Mouse (Mus musculus) T-helper 17 cell (primary cell): ENCODE measurements around the gene Vps13d.

Experiments used
- in situ Hi-C, 2 experiments: fragments of 300-600 bp; cut with MboI, MseI; formaldehyde crosslinking; loops; 1 replicate in 1 of 2; 2 replicates in 1 of 2; pipeline ENCODE4 v1.15.1; 2025; ENCODE audit warnings: high pct_unique_total_duplicates in 2 of 2

Vps13d gene

GRCm38 (mm10) chr4:144950883-144951282, 243.9 kb downstream of the Vps13d start:
- in situ Hi-C loops: no loop called here

- in situ Hi-C loops: no loop called here
These were observed 244.5 kb downstream of the Vps13d start for GRCm38 (mm10) chr4:144950327-144950711.

GRCm38 (mm10) chr4:144949441-144950326, 245.1 kb downstream of the Vps13d start:
- in situ Hi-C loops: no loop called here

GRCm38 (mm10) chr4:144947738-144948390, 246.9 kb downstream of the Vps13d start:
- in situ Hi-C loops: no loop called here

- in situ Hi-C loops: no loop called here
These were observed 251.5 kb downstream of the Vps13d start for GRCm38 (mm10) chr4:144943273-144943672.

- in situ Hi-C loops: no loop called here
These were observed 252.4 kb downstream of the Vps13d start for GRCm38 (mm10) chr4:144942433-144942832.

GRCm38 (mm10) chr4:144940796-144941462, 253.9 kb downstream of the Vps13d start:
- in situ Hi-C loops: no loop called here

- in situ Hi-C loops: no loop called here
These were observed 254.9 kb downstream of the Vps13d start for GRCm38 (mm10) chr4:144939847-144940411.

- in situ Hi-C loops: no loop called here
These were observed 258.1 kb downstream of the Vps13d start for GRCm38 (mm10) chr4:144936563-144937154.

- in situ Hi-C loops: no loop called here
These were observed 260.3 kb downstream of the Vps13d start for GRCm38 (mm10) chr4:144934501-144934900.

- in situ Hi-C loops: no loop called here
These were observed 263.6 kb downstream of the Vps13d start for GRCm38 (mm10) chr4:144931167-144931566.

- in situ Hi-C loops: no loop called here
These were observed 264.4 kb downstream of the Vps13d start for GRCm38 (mm10) chr4:144930366-144930765.

GRCm38 (mm10) chr4:144929811-144930221, 265.0 kb downstream of the Vps13d start:
- in situ Hi-C loops: no loop called here

GRCm38 (mm10) chr4:144928693-144929436, 265.9 kb downstream of the Vps13d start:
- in situ Hi-C loops: no loop called here
